Mouse (Mus musculus) MEL (cell line): ENCODE measurements around the gene Scrn3.

Experiments
- CTCF ChIP-seq, 3 experiments: IDR thresholded peaks in 2 of 3; conservative IDR thresholded peaks in 1 of 3; 2 replicates each; pipeline ENCODE4 v1.5.1; 2011 to 2012; ENCODE audit warnings: low read length in 3 of 3, low read depth in 2 of 3, mild to moderate bottlenecking in 2 of 3, improper control_type of control experiment in 1 of 3, inconsistent platforms in 1 of 3, mixed read lengths in 1 of 3, moderate library complexity in 1 of 3; ENCODE audit not compliant: control insufficient read depth in 1 of 3, insufficient read depth in 1 of 3, poor library complexity in 1 of 3, severe bottlenecking in 1 of 3
- ZKSCAN1 ChIP-seq: IDR thresholded peaks from 2 replicates; pipeline ENCODE4 v1.6.1; 2012; ENCODE audit warnings: low read depth, mild to moderate bottlenecking, inconsistent platforms, low read length, improper control_type of control experiment, moderate library complexity
- ZNF384 ChIP-seq: IDR thresholded peaks from 2 replicates; pipeline ENCODE4 v1.6.1; 2012; ENCODE audit warnings: low read depth, mild to moderate bottlenecking, inconsistent platforms, low read length, improper control_type of control experiment

GRCm38 (mm10) chr2:73380298-73380975 lies 68.0 kb downstream of the Scrn3 start:
- TF ChIP-seq ZNF384, result no peak
- no peak for TF ChIP-seq ZKSCAN1
- TF ChIP-seq CTCF (IDR thresholded peaks at IDR 0.05 in 2 of 3, conservative IDR thresholded peaks at IDR 0.05 in 1 of 3; ENCODE audit: control insufficient read depth in 1 of 3, insufficient read depth in 1 of 3, low read depth in 2 of 3, low read length in 3 of 3, poor library complexity in 1 of 3, severe bottlenecking in 1 of 3), result no peak
